Mouse (Mus musculus): Measurements from ENCODE around the gene Ttyh3. TPM values are rescaled to one million over a fixed set of nuclear protein-coding genes. Genes with fewer than 3 reads are reported as not detected.

Ttyh3 gene
- polyA plus RNA-seq, 1 experiment from 2014 or later, result 35.7 TPM

GRCm38 (mm10) chr5:140607836-140608633 is 40.8 kb downstream of the Ttyh3 start:
- no peak for ATAC-seq (ENCODE audit: insufficient number of reproducible peaks, insufficient read depth, low FRiP score, low read depth)
- H3K9ac ChIP-seq (ENCODE audit: low read length), result peak overlapping the region; percentile 71
- H3K4me1 ChIP-seq (ENCODE audit: control insufficient read depth in 2 of 2, insufficient read depth in 2 of 2, low read length in 2 of 2), result peaks cover 27 to 52% of the 10 kb centered on the region in 2 experiments
- H3K27me3 ChIP-seq (ENCODE audit: control insufficient read depth, insufficient read depth, low read length), result peaks cover 57% of the 10 kb centered on the region
- WGBS, result 4% methylated on average over 17 of the region's 17 CpGs
- no peak overlapping the region; a peak in 1 of 4 replicates for H3K27ac ChIP-seq (replicated peaks in 1 of 2; ENCODE audit: control insufficient read depth in 1 of 2, insufficient read depth in 1 of 2, low read depth in 2 of 2, low read length in 2 of 2)
- H3K4me3 ChIP-seq (ENCODE audit: control insufficient read depth in 1 of 2, insufficient read depth in 1 of 2, low read depth in 1 of 2, low read length in 2 of 2), result peak overlapping the region; percentile 46 to 51
- H3K36me3 ChIP-seq (ENCODE audit: control insufficient read depth, insufficient read depth, low read length), result no peaks in the 10 kb centered on the region
- peak overlapping the region; percentile 76 for H3K4me2 ChIP-seq (ENCODE audit: low read length)
- no peaks in the 10 kb centered on the region for H3K9me3 ChIP-seq (ENCODE audit: control insufficient read depth, low read length)

- peak within 1 kb of the TSS; percentile 46 to 51 for H3K4me3 ChIP-seq (ENCODE audit: control insufficient read depth in 1 of 2, insufficient read depth in 1 of 2, low read depth in 1 of 2, low read length in 2 of 2)
- no peaks in the 10 kb centered on the region for H3K36me3 ChIP-seq (ENCODE audit: control insufficient read depth, insufficient read depth, low read length)
- under 1% methylated on average over 84 of the region's 91 CpGs for WGBS
- peak within 1 kb of the TSS; percentile 71 for H3K9ac ChIP-seq (ENCODE audit: low read length)
- peak within 1 kb of the TSS; percentile 76 for H3K4me2 ChIP-seq (ENCODE audit: low read length)
- H3K9me3 ChIP-seq (ENCODE audit: control insufficient read depth, low read length), result no peaks in the 10 kb centered on the region
- peaks cover 57% of the 10 kb centered on the region for H3K27me3 ChIP-seq (ENCODE audit: control insufficient read depth, insufficient read depth, low read length)
- peak within 1 kb of the TSS in 1 of 2 experiments; percentile 3; a peak in 1 of 4 replicates for H3K27ac ChIP-seq (replicated peaks in 1 of 2; ENCODE audit: control insufficient read depth in 1 of 2, insufficient read depth in 1 of 2, low read depth in 2 of 2, low read length in 2 of 2)
- peak; percentile 29; the same call in 1 of the 2 replicates for ATAC-seq (ENCODE audit: insufficient number of reproducible peaks, insufficient read depth, low FRiP score, low read depth)
- peaks cover 27 to 52% of the 10 kb centered on the region in 2 experiments for H3K4me1 ChIP-seq (ENCODE audit: control insufficient read depth in 2 of 2, insufficient read depth in 2 of 2, low read length in 2 of 2)
Observed at GRCm38 (mm10) chr5:140607001-140607835, 41.6 kb downstream of the Ttyh3 start, which contains the start of gene Lfng. TSS of gene Lfng (plus strand) at chr5:140607320.

- Histone ChIP-seq H3K9ac (ENCODE audit: low read length) (no peak overlapping the region), H3K9me3 (ENCODE audit: control insufficient read depth, low read length) (no peaks in the 10 kb centered on the region), H3K4me2 (ENCODE audit: low read length) (peak overlapping the region; percentile 76), H3K36me3 (ENCODE audit: control insufficient read depth, insufficient read depth, low read length) (no peaks in the 10 kb centered on the region), H3K27me3 (ENCODE audit: control insufficient read depth, insufficient read depth, low read length) (peaks cover 57% of the 10 kb centered on the region), H3K4me3 (ENCODE audit: control insufficient read depth in 1 of 2, insufficient read depth in 1 of 2, low read depth in 1 of 2, low read length in 2 of 2) (peak overlapping the region; percentile 46 to 51), H3K27ac (replicated peaks in 1 of 2; ENCODE audit: control insufficient read depth in 1 of 2, insufficient read depth in 1 of 2, low read depth in 2 of 2, low read length in 2 of 2) (no peak overlapping the region), H3K4me1 (ENCODE audit: control insufficient read depth in 2 of 2, insufficient read depth in 2 of 2, low read length in 2 of 2) (peaks cover 23 to 46% of the 10 kb centered on the region in 2 experiments)
- WGBS, result 0% methylated on average over 23 of the region's 23 CpGs
- ATAC-seq (ENCODE audit: insufficient number of reproducible peaks, insufficient read depth, low FRiP score, low read depth), result no peak
Observed at GRCm38 (mm10) chr5:140606386-140606785, 42.4 kb downstream of the Ttyh3 start.

- H3K36me3 ChIP-seq (ENCODE audit: control insufficient read depth, insufficient read depth, low read length), result no peaks in the 10 kb centered on the region
- no peak for ATAC-seq (ENCODE audit: insufficient number of reproducible peaks, insufficient read depth, low FRiP score, low read depth)
- no peak overlapping the region for H3K27ac ChIP-seq (replicated peaks in 1 of 2; ENCODE audit: control insufficient read depth in 1 of 2, insufficient read depth in 1 of 2, low read depth in 2 of 2, low read length in 2 of 2)
- H3K27me3 ChIP-seq (ENCODE audit: control insufficient read depth, insufficient read depth, low read length), result peaks cover 57% of the 10 kb centered on the region
- WGBS, result 14% methylated on average over 3 of the region's 3 CpGs
- no peak overlapping the region for H3K4me2 ChIP-seq (ENCODE audit: low read length)
- no peak overlapping the region for H3K9ac ChIP-seq (ENCODE audit: low read length)
- peaks cover 14 to 34% of the 10 kb centered on the region in 2 experiments; a peak in 3 of 4 replicates for H3K4me1 ChIP-seq (ENCODE audit: control insufficient read depth in 2 of 2, insufficient read depth in 2 of 2, low read length in 2 of 2)
- no peaks in the 10 kb centered on the region for H3K9me3 ChIP-seq (ENCODE audit: control insufficient read depth, low read length)
- no peak overlapping the region for H3K4me3 ChIP-seq (ENCODE audit: control insufficient read depth in 1 of 2, insufficient read depth in 1 of 2, low read depth in 1 of 2, low read length in 2 of 2)
Observed at GRCm38 (mm10) chr5:140605228-140605627, 43.6 kb downstream of the Ttyh3 start.

- Histone ChIP-seq H3K27me3 (ENCODE audit: control insufficient read depth, insufficient read depth, low read length) (peaks cover 56% of the 10 kb centered on the region), H3K9me3 (ENCODE audit: control insufficient read depth, low read length) (no peaks in the 10 kb centered on the region), H3K4me3 (ENCODE audit: control insufficient read depth in 1 of 2, insufficient read depth in 1 of 2, low read depth in 1 of 2, low read length in 2 of 2) (no peak overlapping the region), H3K4me1 (ENCODE audit: control insufficient read depth in 2 of 2, insufficient read depth in 2 of 2, low read length in 2 of 2) (peaks cover 13 to 26% of the 10 kb centered on the region in 2 experiments; a peak in 3 of 4 replicates), H3K36me3 (ENCODE audit: control insufficient read depth, insufficient read depth, low read length) (no peaks in the 10 kb centered on the region), H3K4me2 (ENCODE audit: low read length) (no peak overlapping the region), H3K27ac (replicated peaks in 1 of 2; ENCODE audit: control insufficient read depth in 1 of 2, insufficient read depth in 1 of 2, low read depth in 2 of 2, low read length in 2 of 2) (no peak overlapping the region), H3K9ac (ENCODE audit: low read length) (no peak overlapping the region)
- 57% methylated on average over 8 of the region's 8 CpGs for WGBS
- ATAC-seq (ENCODE audit: insufficient number of reproducible peaks, insufficient read depth, low FRiP score, low read depth), result no peak
Observed at GRCm38 (mm10) chr5:140604386-140604785, 44.4 kb downstream of the Ttyh3 start.

GRCm38 (mm10) chr5:140602540-140602939 is 46.3 kb downstream of the Ttyh3 start:
- H3K4me1 ChIP-seq (ENCODE audit: control insufficient read depth in 2 of 2, insufficient read depth in 2 of 2, low read length in 2 of 2), result peaks cover 8 to 15% of the 10 kb centered on the region in 2 experiments; a peak in 3 of 4 replicates
- no peaks in the 10 kb centered on the region for H3K36me3 ChIP-seq (ENCODE audit: control insufficient read depth, insufficient read depth, low read length)
- 58% methylated on average over 2 of the region's 2 CpGs for WGBS
- no peak for ATAC-seq (ENCODE audit: insufficient number of reproducible peaks, insufficient read depth, low FRiP score, low read depth)
- no peaks in the 10 kb centered on the region for H3K9me3 ChIP-seq (ENCODE audit: control insufficient read depth, low read length)
- no peak overlapping the region for H3K27ac ChIP-seq (replicated peaks in 1 of 2; ENCODE audit: control insufficient read depth in 1 of 2, insufficient read depth in 1 of 2, low read depth in 2 of 2, low read length in 2 of 2)
- H3K27me3 ChIP-seq (ENCODE audit: control insufficient read depth, insufficient read depth, low read length), result peaks cover 39% of the 10 kb centered on the region
- H3K4me2 ChIP-seq (ENCODE audit: low read length), result no peak overlapping the region
- H3K9ac ChIP-seq (ENCODE audit: low read length), result no peak overlapping the region
- H3K4me3 ChIP-seq (ENCODE audit: control insufficient read depth in 1 of 2, insufficient read depth in 1 of 2, low read depth in 1 of 2, low read length in 2 of 2), result no peak overlapping the region

GRCm38 (mm10) chr5:140601712-140602111 is 47.1 kb downstream of the Ttyh3 start:
- no peak overlapping the region for H3K9ac ChIP-seq (ENCODE audit: low read length)
- no peak overlapping the region for H3K27ac ChIP-seq (replicated peaks in 1 of 2; ENCODE audit: control insufficient read depth in 1 of 2, insufficient read depth in 1 of 2, low read depth in 2 of 2, low read length in 2 of 2)
- peaks cover 8 to 16% of the 10 kb centered on the region in 2 experiments; a peak in 2 of 4 replicates for H3K4me1 ChIP-seq (ENCODE audit: control insufficient read depth in 2 of 2, insufficient read depth in 2 of 2, low read length in 2 of 2)
- H3K27me3 ChIP-seq (ENCODE audit: control insufficient read depth, insufficient read depth, low read length), result peaks cover 31% of the 10 kb centered on the region
- H3K4me2 ChIP-seq (ENCODE audit: low read length), result no peak overlapping the region
- no peak overlapping the region for H3K4me3 ChIP-seq (ENCODE audit: control insufficient read depth in 1 of 2, insufficient read depth in 1 of 2, low read depth in 1 of 2, low read length in 2 of 2)
- no peak for ATAC-seq (ENCODE audit: insufficient number of reproducible peaks, insufficient read depth, low FRiP score, low read depth)
- H3K36me3 ChIP-seq (ENCODE audit: control insufficient read depth, insufficient read depth, low read length), result no peaks in the 10 kb centered on the region
- 69% methylated on average over 12 of the region's 12 CpGs for WGBS
- no peaks in the 10 kb centered on the region for H3K9me3 ChIP-seq (ENCODE audit: control insufficient read depth, low read length)

All from heart, embryonic 14.5 days (tissue).